Mouse (Mus musculus): ENCODE measurements around the gene 3110082J24Rik. TPM values are rescaled to one million over a fixed set of nuclear protein-coding genes. Genes with fewer than 3 reads are reported as not detected.

3110082J24Rik gene
- not detected in 2 replicates for polyA plus RNA-seq (2015; fragmentation: Nextera tagmentation; extraction: Ambion mirVana)

- H3K4me2 ChIP-seq (ENCODE audit: low read depth, low read length) = peak within 1 kb of the TSS; percentile 96
- H3K4me1 ChIP-seq (ENCODE audit: control insufficient read depth, insufficient read depth, low read length) = peaks cover 18% of the 10 kb centered on the region
- no peak within 1 kb of the TSS for H3K27ac ChIP-seq (ENCODE audit: low read length)
- H3K27me3 ChIP-seq (ENCODE audit: control insufficient read depth, insufficient read depth, low read length) = peaks cover 25% of the 10 kb centered on the region
- no peaks in the 10 kb centered on the region for H3K36me3 ChIP-seq (ENCODE audit: control insufficient read depth, insufficient read depth, low read length)
- peak within 1 kb of the TSS; percentile 56 for H3K4me3 ChIP-seq (replicated peaks; ENCODE audit: low read length)
- H3K9me3 ChIP-seq (replicated peaks; ENCODE audit: control insufficient read depth, low read length) = no peaks in the 10 kb centered on the region
- WGBS = 3% methylated on average over 29 of the region's 29 CpGs
- peak within 1 kb of the TSS; percentile 65 for H3K9ac ChIP-seq (ENCODE audit: low read length)
- no peak for ATAC-seq (ENCODE audit: insufficient read depth, low FRiP score)
Observed at GRCm38 (mm10) chr5:30105668-30106300, at the start of gene 3110082J24Rik. Gene 3110082J24Rik (minus strand): TSS chr5:30106086.

DNA sequence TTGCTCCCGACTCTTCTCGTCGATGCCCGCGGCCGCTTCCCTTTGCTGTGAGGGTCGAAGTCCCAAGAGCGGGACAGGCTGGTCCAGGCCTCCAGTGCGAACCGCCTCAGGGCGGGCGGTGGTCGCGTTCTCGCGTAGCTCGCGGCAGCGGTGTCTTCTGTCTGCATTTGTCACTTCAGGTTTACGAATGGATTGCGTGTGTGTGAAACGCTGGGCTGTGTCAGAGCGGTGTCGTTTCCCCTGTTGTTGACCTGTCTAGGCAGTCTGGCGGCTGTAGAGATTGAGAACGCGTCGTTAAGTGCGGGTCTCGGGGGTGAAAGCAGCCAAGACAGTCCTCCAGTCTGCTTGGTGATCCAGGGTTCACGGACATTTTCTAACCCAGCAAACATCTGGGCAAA, 49.5 kb upstream of the 3110082J24Rik start:
- Histone ChIP-seq H3K4me2 (ENCODE audit: low read depth, low read length) (peak overlapping the region; percentile 73), H3K4me1 (ENCODE audit: control insufficient read depth, insufficient read depth, low read length) (peaks cover 20% of the 10 kb centered on the region), H3K36me3 (ENCODE audit: control insufficient read depth, insufficient read depth, low read length) (no peaks in the 10 kb centered on the region), H3K27me3 (ENCODE audit: control insufficient read depth, insufficient read depth, low read length) (no peaks in the 10 kb centered on the region), H3K4me3 (replicated peaks; ENCODE audit: low read length) (peak overlapping the region; percentile 97), H3K9ac (ENCODE audit: low read length) (peak overlapping the region; percentile 96), H3K27ac (ENCODE audit: low read length) (peak overlapping the region; percentile 95), H3K9me3 (replicated peaks; ENCODE audit: control insufficient read depth, low read length) (no peaks in the 10 kb centered on the region)
- WGBS = under 1% methylated on average over 31 of the region's 31 CpGs
- ATAC-seq (ENCODE audit: insufficient read depth, low FRiP score) = peak; percentile 55; the same call in 1 of the 2 replicates

DNA sequence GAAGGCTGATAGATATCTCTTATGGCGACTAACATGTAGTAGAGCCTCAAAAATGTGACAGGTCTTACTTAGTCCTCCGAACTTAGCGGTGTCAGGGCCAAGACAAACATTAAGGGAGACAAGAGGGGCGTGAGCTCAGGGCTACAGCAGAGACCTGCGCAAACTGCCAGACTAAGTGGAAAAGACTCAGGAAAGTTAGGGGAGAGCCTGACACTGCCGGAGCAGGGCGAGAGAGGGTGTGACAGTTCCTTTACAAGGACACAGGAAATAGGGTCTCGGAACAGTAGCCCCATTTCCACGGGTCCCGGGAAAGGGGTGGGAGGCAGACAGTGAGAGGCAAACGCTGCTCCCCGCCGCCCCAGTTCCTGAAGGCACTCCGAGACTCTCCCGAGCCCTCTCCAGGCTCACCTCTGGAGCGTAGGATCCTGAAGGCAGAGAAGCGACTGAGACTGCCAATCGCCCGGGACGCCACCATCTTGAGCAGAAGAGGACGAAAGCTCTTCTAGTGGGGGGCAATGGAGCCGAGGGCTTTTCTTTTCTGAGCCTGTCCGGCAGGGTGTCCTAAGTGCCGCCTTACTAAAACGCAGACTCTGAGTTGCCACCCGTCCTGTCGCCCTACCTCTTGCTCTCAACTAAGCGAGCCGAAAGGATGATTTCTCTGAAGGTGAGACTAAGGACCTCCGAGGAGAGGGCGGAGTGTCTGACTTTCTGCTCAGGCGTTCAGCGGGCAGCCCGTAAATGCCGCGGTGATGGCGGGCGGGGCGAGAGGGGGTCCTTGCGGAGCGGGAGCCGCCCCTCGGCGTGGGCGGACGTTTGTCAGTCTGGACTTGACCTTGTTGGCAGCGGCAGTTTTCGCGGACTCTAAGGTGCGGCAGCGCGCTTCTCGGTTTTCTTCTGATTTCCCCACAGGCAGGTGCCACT, 48.8 kb upstream of the 3110082J24Rik start, which contains the start of the genes Hadha and Hadhb:
Hadha (minus strand) TSS at position 689 of the 921 bp plus-strand sequence.
Hadhb (plus strand) TSS at position 775 of the 921 bp plus-strand sequence.
- H3K36me3 ChIP-seq (ENCODE audit: control insufficient read depth, insufficient read depth, low read length) = no peaks in the 10 kb centered on the region
- no peaks in the 10 kb centered on the region for H3K27me3 ChIP-seq (ENCODE audit: control insufficient read depth, insufficient read depth, low read length)
- peak within 1 kb of the TSS; percentile 96 for H3K9ac ChIP-seq (ENCODE audit: low read length)
- WGBS = under 1% methylated on average over 53 of the region's 53 CpGs
- H3K4me3 ChIP-seq (replicated peaks; ENCODE audit: low read length) = peak within 1 kb of the TSS; percentile 97
- H3K4me1 ChIP-seq (ENCODE audit: control insufficient read depth, insufficient read depth, low read length) = peaks cover 20% of the 10 kb centered on the region
- ATAC-seq (ENCODE audit: insufficient read depth, low FRiP score) = peak; percentile 91
- H3K27ac ChIP-seq (ENCODE audit: low read length) = peak within 1 kb of the TSS; percentile 95
- H3K9me3 ChIP-seq (replicated peaks; ENCODE audit: control insufficient read depth, low read length) = no peaks in the 10 kb centered on the region
- H3K4me2 ChIP-seq (ENCODE audit: low read depth, low read length) = peak within 1 kb of the TSS; percentile 73

GRCm38 (mm10) chr5:30154013-30154412, 48.1 kb upstream of the 3110082J24Rik start:
- ATAC-seq (ENCODE audit: insufficient read depth, low FRiP score) = no peak
- 18% methylated on average over 4 of the region's 4 CpGs for WGBS
- Histone ChIP-seq H3K4me2 (ENCODE audit: low read depth, low read length) (peak overlapping the region; percentile 66), H3K27ac (ENCODE audit: low read length) (peak overlapping the region; percentile 95; the same call in 1 of the 2 replicates), H3K4me3 (replicated peaks; ENCODE audit: low read length) (peak overlapping the region; percentile 97), H3K9me3 (replicated peaks; ENCODE audit: control insufficient read depth, low read length) (no peaks in the 10 kb centered on the region), H3K27me3 (ENCODE audit: control insufficient read depth, insufficient read depth, low read length) (no peaks in the 10 kb centered on the region), H3K36me3 (ENCODE audit: control insufficient read depth, insufficient read depth, low read length) (no peaks in the 10 kb centered on the region), H3K9ac (ENCODE audit: low read length) (peak overlapping the region; percentile 96), H3K4me1 (ENCODE audit: control insufficient read depth, insufficient read depth, low read length) (peaks cover 20% of the 10 kb centered on the region)

- Histone ChIP-seq H3K9me3 (replicated peaks; ENCODE audit: control insufficient read depth, low read length) (no peaks in the 10 kb centered on the region), H3K27ac (ENCODE audit: low read length) (no peak overlapping the region), H3K4me3 (replicated peaks; ENCODE audit: low read length) (no peak overlapping the region), H3K27me3 (ENCODE audit: control insufficient read depth, insufficient read depth, low read length) (no peaks in the 10 kb centered on the region), H3K36me3 (ENCODE audit: control insufficient read depth, insufficient read depth, low read length) (no peaks in the 10 kb centered on the region), H3K4me1 (ENCODE audit: control insufficient read depth, insufficient read depth, low read length) (peaks cover 20% of the 10 kb centered on the region), H3K4me2 (ENCODE audit: low read depth, low read length) (0 out of 2 replicates have a peak overlapping the region, but pooled peaks have one; percentile 66), H3K9ac (ENCODE audit: low read length) (no peak overlapping the region)
- no peak for ATAC-seq (ENCODE audit: insufficient read depth, low FRiP score)
- 79% methylated on average over 2 of the region's 2 CpGs for WGBS
Observed at GRCm38 (mm10) chr5:30153222-30153621, 47.3 kb upstream of the 3110082J24Rik start.

DNA sequence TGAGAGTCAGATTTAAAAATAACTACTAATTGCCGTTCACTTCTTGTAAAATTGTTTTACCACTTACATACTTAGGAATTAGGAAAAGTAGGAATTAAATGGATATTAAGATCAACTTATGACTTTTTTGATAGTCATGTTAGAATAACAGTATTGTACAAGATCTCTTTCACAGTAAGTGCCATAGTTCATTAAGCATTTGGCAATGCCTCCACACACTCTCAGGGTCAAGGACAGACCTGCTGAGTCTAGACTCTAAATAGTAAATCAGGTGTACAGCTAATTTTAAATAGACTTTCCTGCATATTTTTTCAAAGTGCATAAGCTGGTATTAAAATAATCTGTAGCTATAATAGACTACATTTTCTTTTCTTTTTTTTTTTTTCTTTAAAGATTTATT, 46.5 kb upstream of the 3110082J24Rik start:
- no peak for ATAC-seq (ENCODE audit: insufficient read depth, low FRiP score)

GRCm38 (mm10) chr5:30152007-30152406, 46.1 kb upstream of the 3110082J24Rik start:
- Histone ChIP-seq H3K27ac (ENCODE audit: low read length) (no peak overlapping the region), H3K9me3 (replicated peaks; ENCODE audit: control insufficient read depth, low read length) (no peaks in the 10 kb centered on the region), H3K9ac (ENCODE audit: low read length) (no peak overlapping the region), H3K36me3 (ENCODE audit: control insufficient read depth, insufficient read depth, low read length) (0 out of 2 replicates have a peak, but pooled peaks cover under 1% of the 10 kb centered on the region), H3K4me3 (replicated peaks; ENCODE audit: low read length) (no peak overlapping the region), H3K4me1 (ENCODE audit: control insufficient read depth, insufficient read depth, low read length) (peaks cover 20% of the 10 kb centered on the region), H3K4me2 (ENCODE audit: low read depth, low read length) (peak overlapping the region; percentile 34; the same call in 1 of the 2 replicates), H3K27me3 (ENCODE audit: control insufficient read depth, insufficient read depth, low read length) (no peaks in the 10 kb centered on the region)
- WGBS = 62% methylated on average over 4 of the region's 4 CpGs
- no peak for ATAC-seq (ENCODE audit: insufficient read depth, low FRiP score)

More for the DNA sequence above, 46.5 kb upstream of the 3110082J24Rik start:
- Histone ChIP-seq H3K36me3 (ENCODE audit: control insufficient read depth, insufficient read depth, low read length) (no peaks in the 10 kb centered on the region), H3K4me1 (ENCODE audit: control insufficient read depth, insufficient read depth, low read length) (peaks cover 20% of the 10 kb centered on the region), H3K4me2 (ENCODE audit: low read depth, low read length) (no peak overlapping the region), H3K9me3 (replicated peaks; ENCODE audit: control insufficient read depth, low read length) (no peaks in the 10 kb centered on the region), H3K27me3 (ENCODE audit: control insufficient read depth, insufficient read depth, low read length) (no peaks in the 10 kb centered on the region), H3K27ac (ENCODE audit: low read length) (no peak overlapping the region), H3K4me3 (replicated peaks; ENCODE audit: low read length) (no peak overlapping the region), H3K9ac (ENCODE audit: low read length) (no peak overlapping the region)
- 76% methylated on average over 1 of the region's 1 CpGs for WGBS

DNA sequence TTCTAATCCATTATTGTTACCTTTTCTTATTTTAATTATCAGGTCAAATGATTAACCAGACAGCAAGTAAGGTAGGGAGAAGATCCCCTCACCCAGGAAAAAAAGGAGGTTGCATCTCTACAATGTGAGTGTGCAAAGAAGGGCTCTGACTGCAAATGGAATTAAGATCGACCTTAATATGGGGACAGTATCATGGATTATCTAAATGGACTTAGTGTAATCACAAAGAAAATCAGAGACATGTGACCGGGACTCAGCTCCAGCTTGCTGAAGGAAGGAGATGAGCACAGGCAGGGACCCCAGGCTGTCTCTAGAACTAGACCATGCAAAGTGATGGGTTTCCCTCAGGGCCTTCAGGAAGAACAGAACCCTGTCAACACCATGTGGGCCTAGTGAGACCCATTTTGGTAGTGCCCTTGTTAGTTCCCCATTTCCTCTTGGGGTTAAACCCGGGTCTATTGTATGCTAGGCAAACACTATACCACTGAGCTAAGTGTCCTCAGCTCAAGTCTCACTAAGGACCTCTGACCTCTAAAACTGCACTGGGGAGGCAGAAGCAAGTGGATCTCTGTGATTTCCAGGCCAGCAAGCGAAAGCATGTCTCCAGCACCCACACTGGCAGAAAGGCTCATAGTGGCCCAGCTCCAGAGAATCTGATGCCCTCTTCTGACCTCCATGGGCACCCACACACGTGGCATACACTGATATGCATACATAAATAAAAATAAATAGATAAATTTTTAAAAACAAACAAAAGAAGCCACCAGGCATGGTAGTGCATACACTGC, 42.4 kb upstream of the 3110082J24Rik start:
- Histone ChIP-seq H3K36me3 (ENCODE audit: control insufficient read depth, insufficient read depth, low read length) (peaks cover 14% of the 10 kb centered on the region; the same call in 1 of the 2 replicates), H3K9me3 (replicated peaks; ENCODE audit: control insufficient read depth, low read length) (no peaks in the 10 kb centered on the region), H3K4me3 (replicated peaks; ENCODE audit: low read length) (no peak overlapping the region), H3K9ac (ENCODE audit: low read length) (no peak overlapping the region), H3K27me3 (ENCODE audit: control insufficient read depth, insufficient read depth, low read length) (no peaks in the 10 kb centered on the region), H3K4me2 (ENCODE audit: low read depth, low read length) (no peak overlapping the region), H3K4me1 (ENCODE audit: control insufficient read depth, insufficient read depth, low read length) (peaks cover 10% of the 10 kb centered on the region), H3K27ac (ENCODE audit: low read length) (no peak overlapping the region)
- 74% methylated on average over 5 of the region's 5 CpGs for WGBS
- no peak for ATAC-seq (ENCODE audit: insufficient read depth, low FRiP score)
